Mouse (Mus musculus): ENCODE measurements around the gene Dnhd1. TPM values are rescaled to one million over a fixed set of nuclear protein-coding genes. Genes with fewer than 3 reads are reported as not detected.

The Dnhd1 gene
- polyA plus RNA-seq, 1 experiment from 2014 or later: 0.91 TPM

DNA sequence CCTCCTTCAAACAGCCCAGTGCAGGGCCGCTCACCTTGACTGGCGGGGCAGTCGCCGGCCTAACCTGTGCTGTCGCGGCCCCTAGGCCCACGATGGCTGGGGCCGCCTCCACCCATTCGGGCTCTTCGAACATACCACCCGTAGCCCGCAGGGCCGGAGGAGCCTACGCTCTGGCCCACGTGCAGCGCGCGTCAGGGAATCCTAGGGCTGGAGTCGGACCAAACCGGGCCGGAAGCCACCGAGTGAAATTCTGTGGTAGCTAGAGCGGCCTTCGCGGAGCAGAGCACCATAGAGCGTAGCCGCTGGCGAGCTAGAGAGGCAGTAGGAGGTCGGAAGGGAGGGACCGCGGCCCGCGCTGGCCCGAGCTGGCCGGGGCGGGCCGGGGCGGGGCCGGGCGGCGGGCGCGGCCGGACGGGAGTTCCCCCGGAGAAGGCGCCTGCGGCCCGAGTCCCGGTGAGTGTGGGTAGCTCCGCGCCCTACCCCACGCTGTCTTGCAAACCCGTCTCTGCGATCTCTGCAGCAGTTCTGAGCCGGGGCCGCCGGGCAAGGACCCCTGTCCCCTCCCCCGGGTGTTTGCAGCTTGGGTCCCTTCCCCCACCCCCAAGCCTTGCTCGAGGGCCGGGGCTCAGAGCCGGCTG, 85.8 kb downstream of the Dnhd1 start, which contains the start of gene Ilk:
Gene Ilk, plus strand, starts transcription at position 329 of the 638 bp plus-strand sequence.
- peak; percentile 97 for DNase-seq (ENCODE audit: low spot score)
- Histone ChIP-seq H3K4me1 (replicated peaks; ENCODE audit: insufficient read depth, low read length) (peaks cover 13% of the 10 kb centered on the region), H3K27me3 (ENCODE audit: insufficient read depth, low read length) (no peaks in the 10 kb centered on the region), H3K4me3 (replicated peaks; ENCODE audit: low read depth, low read length) (peak within 1 kb of the TSS; percentile 88), H3K27ac (peak within 1 kb of the TSS; percentile 95), H3K36me3 (ENCODE audit: insufficient read depth, low read length) (peaks cover 43% of the 10 kb centered on the region), H3K4me2 (ENCODE audit: low read length) (peak within 1 kb of the TSS; percentile 76), H3K9me3 (replicated peaks; ENCODE audit: low read length) (no peaks in the 10 kb centered on the region), H3K9ac (ENCODE audit: low read depth, low read length) (peak within 1 kb of the TSS; percentile 90)
- ATAC-seq (replicated peaks; ENCODE audit: low FRiP score, low read depth): peak; percentile 97
- WGBS: under 1% methylated on average over 42 of the region's 62 CpGs
- no peak for TF ChIP-seq CTCF (IDR thresholded peaks at IDR 0.05; ENCODE audit: low read depth)

DNA sequence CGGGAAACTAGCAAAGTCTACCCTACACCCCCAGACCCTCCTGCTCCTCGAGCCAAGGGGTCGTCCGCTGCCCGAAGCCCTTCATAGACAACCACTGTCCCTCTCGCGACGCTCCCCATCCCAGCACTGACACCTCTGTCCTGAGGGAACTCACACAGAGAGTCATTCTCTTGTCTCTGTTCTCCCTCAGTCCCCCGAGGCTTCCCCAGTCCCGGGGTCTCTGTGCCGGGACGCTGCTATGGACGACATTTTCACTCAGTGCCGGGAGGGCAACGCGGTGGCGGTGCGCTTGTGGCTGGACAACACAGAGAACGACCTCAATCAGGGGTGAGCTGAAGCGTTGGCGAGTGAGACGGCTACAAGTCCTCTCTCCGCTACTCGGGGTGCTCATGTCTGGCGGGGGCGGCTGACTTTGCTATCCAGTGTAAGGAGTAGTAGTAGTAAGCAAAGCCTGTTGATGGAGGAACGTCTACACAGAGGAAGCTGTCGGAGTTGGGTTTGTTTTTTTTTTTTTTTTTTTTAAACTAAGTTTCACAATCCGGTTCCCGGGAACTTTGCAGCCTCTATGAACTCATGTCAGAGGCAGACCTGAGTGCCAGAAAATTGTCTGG, 86.4 kb downstream of the Dnhd1 start, which contains the start of gene Rrp8:
Gene Rrp8, minus strand, starts transcription at position 475 of the 611 bp plus-strand sequence.
- DNase-seq (ENCODE audit: low spot score) (peak; percentile 49), ATAC-seq (replicated peaks; ENCODE audit: low FRiP score, low read depth) (peak; percentile 3; the same call in 1 of the 2 replicates)
- peak within 1 kb of the TSS; percentile 95 for H3K27ac ChIP-seq
- no peaks in the 10 kb centered on the region for H3K9me3 ChIP-seq (replicated peaks; ENCODE audit: low read length)
- no peaks in the 10 kb centered on the region for H3K27me3 ChIP-seq (ENCODE audit: insufficient read depth, low read length)
- H3K4me1 ChIP-seq (replicated peaks; ENCODE audit: insufficient read depth, low read length): peaks cover 13% of the 10 kb centered on the region
- H3K36me3 ChIP-seq (ENCODE audit: insufficient read depth, low read length): peaks cover 44% of the 10 kb centered on the region
- H3K4me2 ChIP-seq (ENCODE audit: low read length): peak within 1 kb of the TSS; percentile 76
- peak within 1 kb of the TSS; percentile 90 for H3K9ac ChIP-seq (ENCODE audit: low read depth, low read length)
- no peak for TF ChIP-seq CTCF (IDR thresholded peaks at IDR 0.05; ENCODE audit: low read depth)
- 0% methylated on average over 29 of the region's 30 CpGs for WGBS
- H3K4me3 ChIP-seq (replicated peaks; ENCODE audit: low read depth, low read length): peak within 1 kb of the TSS; percentile 88

DNA sequence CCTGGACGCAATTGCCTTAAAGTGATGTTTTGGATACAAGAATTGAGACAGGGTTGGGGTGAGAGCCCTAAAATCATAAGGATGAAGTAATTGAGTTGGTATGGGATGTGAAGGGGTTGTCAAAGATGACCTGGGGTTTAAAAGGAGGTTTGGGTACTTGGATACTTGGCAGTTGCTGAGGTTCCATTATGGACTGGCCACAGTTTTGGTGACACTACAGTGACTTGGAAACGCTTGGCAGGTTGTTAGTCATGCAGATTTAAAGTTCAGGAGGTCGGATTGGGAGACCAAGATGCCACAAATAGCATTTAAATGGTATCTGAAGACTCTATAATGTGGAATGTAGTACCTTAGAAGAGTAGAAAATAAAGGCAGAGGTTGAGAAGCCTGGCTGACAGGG, 87.0 kb downstream of the Dnhd1 start:
- no peak for TF ChIP-seq CTCF (IDR thresholded peaks at IDR 0.05; ENCODE audit: low read depth)
- H3K27ac ChIP-seq: peak overlapping the region; percentile 95
- H3K9me3 ChIP-seq (replicated peaks; ENCODE audit: low read length): no peaks in the 10 kb centered on the region
- ATAC-seq (replicated peaks; ENCODE audit: low FRiP score, low read depth): no peak
- DNase-seq (ENCODE audit: low spot score): peak; percentile 16
- peak overlapping the region; percentile 76 for H3K4me2 ChIP-seq (ENCODE audit: low read length)
- WGBS: 19% methylated on average over 3 of the region's 3 CpGs
- peak overlapping the region; percentile 90 for H3K9ac ChIP-seq (ENCODE audit: low read depth, low read length)
- H3K36me3 ChIP-seq (ENCODE audit: insufficient read depth, low read length): peaks cover 42% of the 10 kb centered on the region
- H3K4me1 ChIP-seq (replicated peaks; ENCODE audit: insufficient read depth, low read length): peaks cover 13% of the 10 kb centered on the region
- H3K4me3 ChIP-seq (replicated peaks; ENCODE audit: low read depth, low read length): peak overlapping the region; percentile 88
- H3K27me3 ChIP-seq (ENCODE audit: insufficient read depth, low read length): no peaks in the 10 kb centered on the region

DNA sequence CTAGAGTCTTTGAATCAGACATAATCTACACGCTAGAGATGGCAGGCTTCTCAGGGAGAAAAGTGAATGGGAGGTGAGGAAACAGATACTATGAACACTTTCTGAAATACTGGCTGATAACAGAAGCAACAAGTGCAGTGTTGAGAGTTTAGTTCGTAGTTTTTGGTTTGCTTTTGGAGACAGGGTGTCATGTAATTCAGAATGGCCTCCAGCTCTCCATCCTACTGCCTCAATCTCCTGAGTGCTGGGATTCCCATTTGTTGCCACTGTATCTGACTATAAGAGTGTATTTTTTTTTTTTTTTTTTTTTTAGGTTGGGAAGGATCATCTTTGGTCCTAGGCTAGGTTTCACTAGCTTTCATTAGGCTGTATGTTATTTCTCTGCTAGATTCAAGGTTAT, 87.7 kb downstream of the Dnhd1 start:
- peaks cover 36% of the 10 kb centered on the region for H3K36me3 ChIP-seq (ENCODE audit: insufficient read depth, low read length)
- TF ChIP-seq CTCF (IDR thresholded peaks at IDR 0.05; ENCODE audit: low read depth): no peak
- peak overlapping the region; percentile 76 for H3K4me2 ChIP-seq (ENCODE audit: low read length)
- peak overlapping the region; percentile 88 for H3K4me3 ChIP-seq (replicated peaks; ENCODE audit: low read depth, low read length)
- H3K27ac ChIP-seq: peak overlapping the region; percentile 91
- ATAC-seq (replicated peaks; ENCODE audit: low FRiP score, low read depth) (no peak), DNase-seq (ENCODE audit: low spot score) (no peak)
- no peaks in the 10 kb centered on the region for H3K27me3 ChIP-seq (ENCODE audit: insufficient read depth, low read length)
- no peaks in the 10 kb centered on the region for H3K9me3 ChIP-seq (replicated peaks; ENCODE audit: low read length)
- H3K4me1 ChIP-seq (replicated peaks; ENCODE audit: insufficient read depth, low read length): peaks cover 13% of the 10 kb centered on the region
- peak overlapping the region; percentile 90; the same call in 1 of the 2 replicates for H3K9ac ChIP-seq (ENCODE audit: low read depth, low read length)
- WGBS: 70% methylated on average over 2 of the region's 2 CpGs

DNA sequence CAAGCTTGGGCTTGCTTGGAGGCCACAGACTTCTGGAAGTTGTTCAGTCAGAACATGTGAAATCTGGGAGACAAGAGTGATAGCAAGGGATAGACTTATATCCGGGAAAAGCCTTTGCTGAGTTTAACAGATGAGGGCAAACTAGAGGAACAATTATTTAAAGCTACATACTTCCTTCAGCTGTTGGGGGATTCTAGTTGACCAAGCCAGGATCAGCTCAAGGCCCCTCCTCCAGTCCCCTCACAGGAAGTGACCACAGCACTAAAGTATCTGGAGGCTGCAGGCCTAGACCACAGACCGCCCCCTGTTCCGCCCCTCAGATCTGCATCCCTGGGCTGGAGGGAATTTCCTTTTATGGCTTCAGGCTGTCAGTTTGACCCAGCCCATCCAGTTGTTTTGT, 88.3 kb downstream of the Dnhd1 start:
- 11% methylated on average over 3 of the region's 3 CpGs for whole genome bisulfite sequencing
- 0 out of 2 replicates have a peak, but pooled peaks have one; percentile 20 for TF ChIP-seq CTCF (IDR thresholded peaks at IDR 0.05; ENCODE audit: low read depth)
- H3K4me3 ChIP-seq (replicated peaks; ENCODE audit: low read depth, low read length): peak overlapping the region; percentile 88
- no peaks in the 10 kb centered on the region for H3K27me3 ChIP-seq (ENCODE audit: insufficient read depth, low read length)
- peak overlapping the region; percentile 76 for H3K4me2 ChIP-seq (ENCODE audit: low read length)
- peak; percentile 99 for DNase-seq (ENCODE audit: low spot score)
- ATAC-seq (replicated peaks; ENCODE audit: low FRiP score, low read depth): peak; percentile 60
- peak overlapping the region; percentile 47; the same call in 1 of the 2 replicates for H3K9ac ChIP-seq (ENCODE audit: low read depth, low read length)
- peak overlapping the region; percentile 91 for H3K27ac ChIP-seq
- H3K4me1 ChIP-seq (replicated peaks; ENCODE audit: insufficient read depth, low read length): peaks cover 13% of the 10 kb centered on the region
- H3K36me3 ChIP-seq (ENCODE audit: insufficient read depth, low read length): peaks cover 30% of the 10 kb centered on the region
- H3K9me3 ChIP-seq (replicated peaks; ENCODE audit: low read length): no peaks in the 10 kb centered on the region

DNA sequence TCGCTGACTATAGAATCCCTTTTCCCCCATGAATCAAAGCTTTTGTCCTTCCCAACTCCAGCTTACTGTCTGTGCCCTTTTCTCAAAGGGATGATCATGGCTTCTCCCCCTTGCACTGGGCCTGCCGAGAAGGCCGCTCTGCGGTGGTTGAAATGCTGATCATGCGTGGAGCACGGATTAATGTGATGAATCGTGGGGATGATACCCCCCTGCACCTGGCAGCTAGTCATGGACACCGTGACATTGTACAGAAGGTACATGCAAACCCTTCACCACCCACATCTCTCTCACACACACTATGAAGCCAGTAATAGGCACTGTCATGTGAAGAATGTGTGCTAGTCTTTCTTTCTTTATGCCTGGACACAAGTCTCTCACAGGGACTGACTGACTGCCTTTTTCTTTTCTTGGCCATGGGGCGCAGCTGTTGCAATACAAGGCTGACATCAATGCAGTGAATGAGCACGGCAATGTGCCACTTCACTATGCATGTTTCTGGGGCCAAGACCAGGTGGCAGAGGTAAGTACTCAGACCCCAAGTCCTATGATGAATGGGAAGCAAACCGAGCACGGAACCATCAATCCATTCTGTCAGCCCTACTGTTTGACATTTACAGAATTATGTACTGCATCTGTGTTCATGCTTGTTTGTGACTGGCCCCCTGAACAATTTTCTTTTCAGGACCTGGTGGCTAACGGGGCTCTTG, 89.6 kb downstream of the Dnhd1 start:
- Histone ChIP-seq H3K4me2 (ENCODE audit: low read length) (no peak overlapping the region), H3K36me3 (ENCODE audit: insufficient read depth, low read length) (peaks cover 24% of the 10 kb centered on the region), H3K4me1 (replicated peaks; ENCODE audit: insufficient read depth, low read length) (peaks cover 13% of the 10 kb centered on the region), H3K9me3 (replicated peaks; ENCODE audit: low read length) (no peaks in the 10 kb centered on the region), H3K27ac (no peak overlapping the region), H3K4me3 (replicated peaks; ENCODE audit: low read depth, low read length) (no peak overlapping the region), H3K27me3 (ENCODE audit: insufficient read depth, low read length) (no peaks in the 10 kb centered on the region), H3K9ac (ENCODE audit: low read depth, low read length) (no peak overlapping the region)
- no peak for TF ChIP-seq CTCF (IDR thresholded peaks at IDR 0.05; ENCODE audit: low read depth)
- ATAC-seq (replicated peaks; ENCODE audit: low FRiP score, low read depth) (no peak), DNase-seq (ENCODE audit: low spot score) (no peak)
- WGBS: 86% methylated on average over 13 of the region's 13 CpGs
